8 mouse cellular contexts compared by ENCODE assay signal in genomic region chr2:118702883-118703761, GRCm38 (mm10). TPM values are rescaled to one million over a fixed set of nuclear protein-coding genes. Genes with fewer than 3 reads are reported as not detected.
DNase-seq lines count a peak whose midpoint lies in the region; ATAC-seq and TF ChIP-seq lines count a peak whose summit lies in the region.

No protein-coding gene starts in this region.

- TF ChIP-seq CTCF in ES-Bruce4 (IDR thresholded peaks at IDR 0.05; ENCODE audit: low read depth, low read length) = peak; percentile 22

- under 1% methylated on average over 93 of the region's 93 CpGs for WGBS in embryonic facial prominence, embryonic 15.5 days
- under 1% methylated on average over 80 of the region's 93 CpGs for WGBS in hindbrain, embryonic 14.5 days
- WGBS in liver, embryonic 12.5 days (ENCODE audit: insufficient replicate concordance) = under 1% methylated on average over 85 of the region's 93 CpGs
- under 1% methylated on average over 90 of the region's 93 CpGs for WGBS in neural tube, embryonic 11.5 days

- peaks cover 37% of the 10 kb centered on the region for H3K27me3 ChIP-seq in ES-Bruce4 (ENCODE audit: control insufficient read depth, insufficient read depth, low read length, poor library complexity, severe bottlenecking)
- peaks cover 90% of the 10 kb centered on the region for H3K27me3 ChIP-seq in embryonic facial prominence, embryonic 15.5 days
- H3K27me3 ChIP-seq in hindbrain, embryonic 14.5 days (ENCODE audit: control insufficient read depth, insufficient read depth, low read length) = peaks cover 93% of the 10 kb centered on the region
- peaks cover 98% of the 10 kb centered on the region for H3K27me3 ChIP-seq in liver, embryonic 12.5 days (replicated peaks)
- H3K27me3 ChIP-seq in neural tube, embryonic 11.5 days (ENCODE audit: control insufficient read depth, insufficient read depth, low read length) = peaks cover 88% of the 10 kb centered on the region

- no peaks in the 10 kb centered on the region for H3K36me3 ChIP-seq in ES-Bruce4 (ENCODE audit: control insufficient read depth, insufficient read depth, low read length, poor library complexity, severe bottlenecking)
- no peaks in the 10 kb centered on the region for H3K36me3 ChIP-seq in embryonic facial prominence, embryonic 15.5 days
- H3K36me3 ChIP-seq in hindbrain, embryonic 14.5 days (replicated peaks; ENCODE audit: control insufficient read depth, insufficient read depth) = no peaks in the 10 kb centered on the region
- no peaks in the 10 kb centered on the region for H3K36me3 ChIP-seq in liver, embryonic 12.5 days
- no peaks in the 10 kb centered on the region for H3K36me3 ChIP-seq in neural tube, embryonic 11.5 days (ENCODE audit: control insufficient read depth, insufficient read depth, low read length)

- no peaks in the 10 kb centered on the region for H3K9me3 ChIP-seq in ES-Bruce4 (replicated peaks; ENCODE audit: control insufficient read depth, insufficient read depth, low read length, poor library complexity, severe bottlenecking)
- no peaks in the 10 kb centered on the region for H3K9me3 ChIP-seq in embryonic facial prominence, embryonic 15.5 days (replicated peaks)
- no peaks in the 10 kb centered on the region for H3K9me3 ChIP-seq in hindbrain, embryonic 14.5 days (ENCODE audit: control insufficient read depth, low read length)
- no peaks in the 10 kb centered on the region for H3K9me3 ChIP-seq in liver, embryonic 12.5 days (replicated peaks)
- no peaks in the 10 kb centered on the region for H3K9me3 ChIP-seq in neural tube, embryonic 11.5 days (ENCODE audit: control insufficient read depth, low read length)

- 0 out of 2 replicates have a peak, but pooled peaks have one; percentile 30 for ATAC-seq in embryonic facial prominence, embryonic 15.5 days (ENCODE audit: insufficient number of reproducible peaks, low FRiP score, low TSS enrichment, low read depth)
- no peak; the same call in 1 of the 2 replicates for ATAC-seq in hindbrain, embryonic 14.5 days (ENCODE audit: low FRiP score)
- peak; percentile 17; the same call in 1 of the 2 replicates for ATAC-seq in liver, embryonic 12.5 days
- ATAC-seq in neural tube, embryonic 11.5 days (ENCODE audit: insufficient read depth, low FRiP score, low TSS enrichment) = peak; percentile 23; the same call in 1 of the 2 replicates

- no peak overlapping the region for H3K27ac ChIP-seq in ES-Bruce4 (ENCODE audit: insufficient read depth, low read length)
- no peak overlapping the region for H3K27ac ChIP-seq in embryonic facial prominence, embryonic 15.5 days (replicated peaks)
- H3K27ac ChIP-seq in hindbrain, embryonic 14.5 days = no peak overlapping the region
- no peak overlapping the region for H3K27ac ChIP-seq in liver, embryonic 12.5 days
- no peak overlapping the region for H3K27ac ChIP-seq in neural tube, embryonic 11.5 days (ENCODE audit: low read depth, low read length)

- H3K9ac ChIP-seq in ES-Bruce4 (ENCODE audit: low read depth, poor library complexity, severe bottlenecking) = peak overlapping the region; percentile 16
- no peak overlapping the region for H3K9ac ChIP-seq in embryonic facial prominence, embryonic 15.5 days
- H3K9ac ChIP-seq in hindbrain, embryonic 14.5 days = peak overlapping the region; percentile 26; the same call in 1 of the 2 replicates
- H3K9ac ChIP-seq in liver, embryonic 12.5 days = 0 out of 2 replicates have a peak overlapping the region, but pooled peaks have one; percentile 20
- no peak overlapping the region for H3K9ac ChIP-seq in neural tube, embryonic 11.5 days (ENCODE audit: low read length)

- DNase-seq in adrenal gland, adult (ENCODE audit: inconsistent age in 2 of 2, low spot score in 1 of 2) = peak; percentile 55 to 87
- DNase-seq in adrenal gland, postnatal 4 days (ENCODE audit: low spot score in 2 of 2) = no peak
- no peak for DNase-seq in hindbrain, embryonic 14.5 days (ENCODE audit: low spot score)
- DNase-seq in neural tube, embryonic 11.5 days (ENCODE audit: low spot score) = peak; percentile 68
- no peak for DNase-seq in layer of hippocampus, postnatal 36 days

- no peaks in the 10 kb centered on the region for H3K4me1 ChIP-seq in ES-Bruce4 (ENCODE audit: control insufficient read depth, insufficient read depth, low read length)
- H3K4me1 ChIP-seq in embryonic facial prominence, embryonic 15.5 days = peaks cover 43% of the 10 kb centered on the region
- peaks cover 30% of the 10 kb centered on the region for H3K4me1 ChIP-seq in hindbrain, embryonic 14.5 days (replicated peaks; ENCODE audit: control insufficient read depth, insufficient read depth, low read length)
- H3K4me1 ChIP-seq in liver, embryonic 12.5 days = peaks cover 36% of the 10 kb centered on the region
- H3K4me1 ChIP-seq in neural tube, embryonic 11.5 days (ENCODE audit: control insufficient read depth, insufficient read depth, low read length) = peaks cover 19% of the 10 kb centered on the region

- H3K4me2 ChIP-seq in embryonic facial prominence, embryonic 15.5 days (replicated peaks) = peak overlapping the region; percentile 90
- peak overlapping the region; percentile 63 for H3K4me2 ChIP-seq in hindbrain, embryonic 14.5 days (replicated peaks)
- H3K4me2 ChIP-seq in liver, embryonic 12.5 days = peak overlapping the region; percentile 71
- peak overlapping the region; percentile 53 for H3K4me2 ChIP-seq in neural tube, embryonic 11.5 days (ENCODE audit: low read depth)

- no peak for TF ChIP-seq EP300 in ES-Bruce4 (IDR thresholded peaks at IDR 0.05; ENCODE audit: insufficient read depth, low read depth, low read length)

- TF ChIP-seq POLR2A in ES-Bruce4 (IDR thresholded peaks at IDR 0.05; ENCODE audit: insufficient read depth, low read length) = no peak

- H3K4me3 ChIP-seq in ES-Bruce4 (ENCODE audit: low read depth, low read length) = peak overlapping the region; percentile 51
- peak overlapping the region; percentile 44 for H3K4me3 ChIP-seq in embryonic facial prominence, embryonic 15.5 days (replicated peaks)
- H3K4me3 ChIP-seq in hindbrain, embryonic 14.5 days (replicated peaks; ENCODE audit: low read length) = peak overlapping the region; percentile 34
- peak overlapping the region; percentile 50 for H3K4me3 ChIP-seq in liver, embryonic 12.5 days
- peak overlapping the region; percentile 38 for H3K4me3 ChIP-seq in neural tube, embryonic 11.5 days (ENCODE audit: low read depth, low read length)

RNA-seq across cellular contexts. Expression of gene Ankrd63, which starts 0.6 kb away (rescaled TPM):
- total RNA-seq in adrenal gland, postnatal 4 days (2021) = under 1 TPM; 0.20 to 0.59 TPM
- polyA plus RNA-seq in ES-Bruce4 (2011; ENCODE audit: insufficient read depth, insufficient read length, low read depth, missing spikeins) = not detected in 2 replicates
- 0.11 and 0.19 TPM in 2 replicates for polyA plus RNA-seq in embryonic facial prominence, embryonic 15.5 days (2015; fragmentation: Nextera tagmentation; extraction: Ambion mirVana)
- polyA plus RNA-seq in hindbrain, embryonic 14.5 days (2014; fragmentation: Nextera tagmentation; extraction: Ambion mirVana) = not detected in 2 replicates
- polyA plus RNA-seq in liver, embryonic 12.5 days (2016; fragmentation: Nextera tagmentation; extraction: Ambion mirVana) = 0.07 TPM in 1 of 2 replicates, not detected in the other
- not detected in 2 replicates for polyA plus RNA-seq in neural tube, embryonic 11.5 days (2014; fragmentation: Nextera tagmentation; extraction: Ambion mirVana)
- total RNA-seq in layer of hippocampus, postnatal 36 days (2021) = 10 to 100 TPM; 14.6 to 16.9 TPM

RNA-seq across cellular contexts. Expression of gene Plcb2, which starts 25.1 kb away (rescaled TPM):
- total RNA-seq in adrenal gland, postnatal 4 days (2021) = 1 to 10 TPM; 2.2 to 2.7 TPM
- not detected in 2 replicates for polyA plus RNA-seq in ES-Bruce4 (2011; ENCODE audit: insufficient read depth, insufficient read length, low read depth, missing spikeins)
- 0.75 and 1.1 TPM in 2 replicates for polyA plus RNA-seq in embryonic facial prominence, embryonic 15.5 days (2015; fragmentation: Nextera tagmentation; extraction: Ambion mirVana)
- 0.54 and 0.69 TPM in 2 replicates for polyA plus RNA-seq in hindbrain, embryonic 14.5 days (2014; fragmentation: Nextera tagmentation; extraction: Ambion mirVana)
- 2.5 and 2.6 TPM in 2 replicates for polyA plus RNA-seq in liver, embryonic 12.5 days (2016; fragmentation: Nextera tagmentation; extraction: Ambion mirVana)
- 0.24 and 0.39 TPM in 2 replicates for polyA plus RNA-seq in neural tube, embryonic 11.5 days (2014; fragmentation: Nextera tagmentation; extraction: Ambion mirVana)
- 1 to 10 TPM; 2.3 to 2.5 TPM for total RNA-seq in layer of hippocampus, postnatal 36 days (2021)

RNA-seq across cellular contexts. Expression of gene Pak6, which starts 40.0 kb away (rescaled TPM):
- 10 to 100 TPM; 13.8 to 16.3 TPM for total RNA-seq in adrenal gland, postnatal 4 days (2021)
- polyA plus RNA-seq in ES-Bruce4 (2011; ENCODE audit: insufficient read depth, insufficient read length, low read depth, missing spikeins) = 2.1 and 2.3 TPM in 2 replicates
- polyA plus RNA-seq in embryonic facial prominence, embryonic 15.5 days (2015; fragmentation: Nextera tagmentation; extraction: Ambion mirVana) = 8.5 TPM in 2 replicates
- 39.9 and 41.7 TPM in 2 replicates for polyA plus RNA-seq in hindbrain, embryonic 14.5 days (2014; fragmentation: Nextera tagmentation; extraction: Ambion mirVana)
- 1.4 and 1.9 TPM in 2 replicates for polyA plus RNA-seq in liver, embryonic 12.5 days (2016; fragmentation: Nextera tagmentation; extraction: Ambion mirVana)
- polyA plus RNA-seq in neural tube, embryonic 11.5 days (2014; fragmentation: Nextera tagmentation; extraction: Ambion mirVana) = 0.78 and 1.6 TPM in 2 replicates
- total RNA-seq in layer of hippocampus, postnatal 36 days (2021) = 10 to 100 TPM; 50.0 to 55.4 TPM

RNA-seq across cellular contexts. Expression of gene Inafm2, which starts 42.4 kb away (rescaled TPM):
- 10 to 100 TPM; 27.8 to 30.8 TPM for total RNA-seq in adrenal gland, postnatal 4 days (2021)
- 3.6 and 3.8 TPM in 2 replicates for polyA plus RNA-seq in ES-Bruce4 (2011; ENCODE audit: insufficient read depth, insufficient read length, low read depth, missing spikeins)
- 15.9 and 16.9 TPM in 2 replicates for polyA plus RNA-seq in embryonic facial prominence, embryonic 15.5 days (2015; fragmentation: Nextera tagmentation; extraction: Ambion mirVana)
- 29.5 and 30.6 TPM in 2 replicates for polyA plus RNA-seq in hindbrain, embryonic 14.5 days (2014; fragmentation: Nextera tagmentation; extraction: Ambion mirVana)
- polyA plus RNA-seq in liver, embryonic 12.5 days (2016; fragmentation: Nextera tagmentation; extraction: Ambion mirVana) = 23.1 TPM in 2 replicates
- 28.5 and 29.2 TPM in 2 replicates for polyA plus RNA-seq in neural tube, embryonic 11.5 days (2014; fragmentation: Nextera tagmentation; extraction: Ambion mirVana)
- 10 to 100 TPM; 64.8 to 66.9 TPM for total RNA-seq in layer of hippocampus, postnatal 36 days (2021)

RNA-seq across cellular contexts. Expression of gene Ccdc9b, which starts 59.3 kb away (rescaled TPM):
- 1 to 10 TPM; 6.1 to 6.9 TPM for total RNA-seq in adrenal gland, postnatal 4 days (2021)
- polyA plus RNA-seq in ES-Bruce4 (2011; ENCODE audit: insufficient read depth, insufficient read length, low read depth, missing spikeins) = 0.38 and 0.51 TPM in 2 replicates
- polyA plus RNA-seq in embryonic facial prominence, embryonic 15.5 days (2015; fragmentation: Nextera tagmentation; extraction: Ambion mirVana) = 2.0 and 2.4 TPM in 2 replicates
- 0.48 and 0.87 TPM in 2 replicates for polyA plus RNA-seq in hindbrain, embryonic 14.5 days (2014; fragmentation: Nextera tagmentation; extraction: Ambion mirVana)
- polyA plus RNA-seq in liver, embryonic 12.5 days (2016; fragmentation: Nextera tagmentation; extraction: Ambion mirVana) = 0.36 and 0.39 TPM in 2 replicates
- polyA plus RNA-seq in neural tube, embryonic 11.5 days (2014; fragmentation: Nextera tagmentation; extraction: Ambion mirVana) = 0.90 and 0.96 TPM in 2 replicates
- 1 to 10 TPM; 6.4 to 6.5 TPM for total RNA-seq in layer of hippocampus, postnatal 36 days (2021)

Comparison
In these comparisons a context has a peak if more than half of its experiments do, and no peak if none do; other contexts are left out.
1. DNase-seq: peak in adrenal gland, adult (2 of 2) and neural tube, embryonic 11.5 days (single experiment); none in adrenal gland, postnatal 4 days (0 of 2), hindbrain, embryonic 14.5 days (single experiment) and layer of hippocampus, postnatal 36 days (0 of 2).
2. H3K9ac ChIP-seq: peak in ES-Bruce4 (single experiment), hindbrain, embryonic 14.5 days (single experiment) and liver, embryonic 12.5 days (single experiment); none in embryonic facial prominence, embryonic 15.5 days (single experiment) and neural tube, embryonic 11.5 days (single experiment).
3. Peak in every context shown above with its lines, with median percentiles within 50 percentile points of each other: H3K4me3 ChIP-seq and H3K4me2 ChIP-seq.